Mouse (Mus musculus) spleen, adult 2 months (tissue): ENCODE data around the gene Cxcl5. TPM values are rescaled to one million over a fixed set of nuclear protein-coding genes. Genes with fewer than 3 reads are reported as not detected.

ENCODE experiments used
- DNase-seq, 2 experiments: peaks; one replicate each; pipeline versions ENCODE4 v3.0.0 to v3.0.0-alpha.2; 2012 to 2021; ENCODE audit warnings: low spot score in 2 of 2, low read depth in 1 of 2
- H3K27ac ChIP-seq: fragments of 200-500 bp; 2 replicates; pipeline ENCODE4 v1.5.1; 2012; ENCODE audit warnings: low read length, inconsistent platforms; ENCODE audit not compliant: insufficient read depth
- H3K27me3 ChIP-seq: fragments of 200-500 bp; 2 replicates; pipeline ENCODE4 v1.6.1; 2012; ENCODE audit warnings: mild to moderate bottlenecking, moderate library complexity, low read length, inconsistent platforms; ENCODE audit not compliant: control insufficient read depth, insufficient read depth
- H3K36me3 ChIP-seq: fragments of 200-500 bp; 2 replicates; pipeline ENCODE4 v1.6.1; 2012; ENCODE audit warnings: mild to moderate bottlenecking, low read length, inconsistent platforms; ENCODE audit not compliant: control insufficient read depth, insufficient read depth
- H3K4me1 ChIP-seq: fragments of 200-500 bp; 2 replicates; pipeline ENCODE4 v1.6.1; 2011; ENCODE audit warnings: inconsistent platforms; ENCODE audit not compliant: control insufficient read depth, insufficient read depth, insufficient read length
- H3K4me3 ChIP-seq: fragments of 200-500 bp; 2 replicates; pipeline ENCODE4 v1.5.1; 2011; ENCODE audit warnings: mild to moderate bottlenecking, inconsistent platforms; ENCODE audit not compliant: insufficient read depth, insufficient read length; ENCODE audit errors: extremely low read depth
- CTCF ChIP-seq: fragments of 200-500 bp; IDR thresholded peaks from 2 replicates; pipeline ENCODE4 v1.5.1; 2011; ENCODE audit warnings: mild to moderate bottlenecking, inconsistent platforms; ENCODE audit not compliant: insufficient read depth, insufficient read length, insufficient replicate concordance; ENCODE audit errors: extremely low read depth
- POLR2A ChIP-seq: fragments of 200-500 bp; IDR thresholded peaks from 2 replicates; pipeline ENCODE4 v1.6.1; 2011; ENCODE audit warnings: low read depth, low read length, inconsistent platforms
- WGBS: fragments of 180-500 bp; shearing (Covaris S2); methylation state at CpG from one replicate; pipeline ENCODE4 v1.1.7; 2018; 5-methylcytosine and 5-hydroxymethylcytosine counted together
- polyA plus RNA-seq: library from polyadenylated mRNA; depleted of rRNA; stranded (reverse); fragments of >200 nt; gene quantifications from 2 replicates; pipeline ENCODE4 v1.2.3, GENCODE M21; 2012

Gene Cxcl5
- polyA plus RNA-seq, 1 experiment = 1.1 TPM

DNA sequence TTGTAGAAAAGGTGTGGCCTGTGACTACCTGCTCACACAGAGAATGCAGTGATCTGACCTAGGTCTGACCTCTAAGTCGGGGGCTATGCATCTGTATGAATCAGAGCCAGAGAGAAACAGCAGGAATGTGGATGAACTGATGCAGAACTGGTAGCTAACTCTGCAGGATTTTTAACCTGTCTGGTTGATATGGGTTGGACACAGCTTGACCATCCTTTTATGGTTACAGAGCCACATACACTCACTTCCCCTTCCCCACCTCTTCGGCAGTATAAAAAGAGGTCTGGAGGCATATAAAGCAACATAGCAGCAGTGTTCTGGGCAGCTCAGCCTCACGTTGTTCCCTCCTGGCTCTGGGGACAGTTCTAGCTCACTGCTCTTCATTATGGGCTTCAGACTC is 9.1 kb downstream of the Cxcl5 start, which contains the start of gene Ppbp:
Gene Ppbp, plus strand, starts transcription at position 301 of the 400 bp plus-strand sequence.
- H3K4me3 ChIP-seq = no peak within 1 kb of the TSS
- TF ChIP-seq POLR2A (no peak), CTCF (no peak)
- no peaks in the 10 kb centered on the region for H3K27me3 ChIP-seq
- 41% methylated on average over 3 of the region's 3 CpGs for WGBS
- H3K36me3 ChIP-seq = no peaks in the 10 kb centered on the region
- no peak for DNase-seq
- no peaks in the 10 kb centered on the region for H3K4me1 ChIP-seq
- H3K27ac ChIP-seq = no peak within 1 kb of the TSS

GRCm38 (mm10) chr5:90771369-90771768 is 12.2 kb downstream of the Cxcl5 start:
- no peak for TF ChIP-seq POLR2A
- TF ChIP-seq CTCF = no peak
- DNase-seq = no peak
- Histone ChIP-seq H3K27ac (no peak overlapping the region), H3K27me3 (no peaks in the 10 kb centered on the region), H3K4me1 (no peaks in the 10 kb centered on the region), H3K36me3 (no peaks in the 10 kb centered on the region), H3K4me3 (no peak overlapping the region)
- 32% methylated on average over 3 of the region's 3 CpGs for WGBS

DNA sequence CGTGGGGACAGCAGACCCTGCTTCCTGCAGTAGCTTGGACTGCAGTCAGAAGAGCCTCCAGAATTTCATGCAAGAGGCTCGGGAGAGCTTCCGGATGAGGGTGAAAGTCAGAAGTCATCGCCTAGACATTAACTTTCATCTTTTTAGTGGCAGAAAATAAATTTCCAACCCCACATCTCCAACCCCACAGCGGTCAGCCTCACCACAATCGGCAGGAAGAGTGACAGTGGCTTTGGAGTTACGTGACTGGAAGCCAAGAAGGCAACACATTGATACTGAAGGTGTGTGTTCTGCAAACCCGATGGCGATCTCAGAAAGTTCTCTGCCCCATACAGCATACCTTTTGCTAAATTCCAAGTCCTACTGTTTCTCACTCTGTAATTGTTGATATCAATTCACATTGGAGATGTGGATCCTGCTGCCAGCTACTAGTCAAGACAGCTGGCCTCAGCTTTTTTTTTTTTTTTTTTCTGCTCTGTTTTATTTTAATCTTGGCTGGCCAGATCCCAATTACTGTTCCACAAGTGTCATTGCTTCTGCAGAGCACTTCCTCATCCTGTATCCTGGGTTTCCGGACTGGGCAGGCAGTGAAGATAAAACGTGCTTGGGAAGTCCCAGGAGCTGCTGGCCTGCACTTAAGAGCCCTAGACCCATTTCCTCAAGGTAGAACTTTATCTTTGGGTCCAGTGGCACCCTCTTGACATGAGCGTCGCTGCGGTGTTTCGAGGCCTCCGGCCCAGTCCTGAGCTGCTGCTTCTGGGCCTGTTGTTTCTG is 12.9 kb downstream of the Cxcl5 start, which contains the start of gene Pf4:
Gene Pf4, plus strand, starts transcription at position 556 of the 774 bp plus-strand sequence.
- TF ChIP-seq POLR2A (no peak), CTCF (no peak)
- WGBS = 16% methylated on average over 16 of the region's 16 CpGs
- Histone ChIP-seq H3K27ac (no peak within 1 kb of the TSS), H3K27me3 (no peaks in the 10 kb centered on the region), H3K36me3 (no peaks in the 10 kb centered on the region), H3K4me1 (no peaks in the 10 kb centered on the region), H3K4me3 (no peak within 1 kb of the TSS)
- DNase-seq = no peak

DNA sequence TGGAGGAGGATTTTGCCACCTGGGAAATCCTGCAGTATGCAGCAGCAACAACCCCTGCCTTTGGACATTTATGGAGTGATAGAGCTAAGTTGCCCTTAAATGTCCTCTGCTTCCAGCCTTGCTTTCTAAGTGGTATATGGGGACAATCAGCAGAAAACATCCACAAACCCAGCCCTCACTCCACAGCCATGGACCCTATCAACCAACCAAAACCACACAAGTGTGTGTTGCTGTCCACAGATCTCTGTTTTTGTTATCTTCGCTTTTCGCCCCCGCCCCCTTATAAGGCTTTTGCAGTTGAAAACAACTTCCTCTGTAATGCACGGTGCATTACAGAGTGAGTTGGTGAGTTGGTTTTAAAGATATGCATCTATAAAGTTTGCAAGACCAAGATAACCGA is 16.4 kb downstream of the Cxcl5 start:
- Histone ChIP-seq H3K4me3 (no peak overlapping the region), H3K4me1 (no peaks in the 10 kb centered on the region), H3K27me3 (no peaks in the 10 kb centered on the region), H3K27ac (no peak overlapping the region), H3K36me3 (no peaks in the 10 kb centered on the region)
- TF ChIP-seq CTCF (no peak), POLR2A (no peak)
- WGBS = 43% methylated on average over 5 of the region's 5 CpGs
- DNase-seq = no peak

- Histone ChIP-seq H3K27me3 (no peaks in the 10 kb centered on the region), H3K36me3 (no peaks in the 10 kb centered on the region), H3K4me1 (no peaks in the 10 kb centered on the region), H3K27ac (no peak overlapping the region), H3K4me3 (no peak overlapping the region)
- WGBS = 93% methylated on average over 10 of the region's 10 CpGs
- TF ChIP-seq POLR2A = no peak
- TF ChIP-seq CTCF = no peak
- DNase-seq = no peak
Measured at GRCm38 (mm10) chr5:90777621-90778020, 18.5 kb downstream of the Cxcl5 start.

DNA sequence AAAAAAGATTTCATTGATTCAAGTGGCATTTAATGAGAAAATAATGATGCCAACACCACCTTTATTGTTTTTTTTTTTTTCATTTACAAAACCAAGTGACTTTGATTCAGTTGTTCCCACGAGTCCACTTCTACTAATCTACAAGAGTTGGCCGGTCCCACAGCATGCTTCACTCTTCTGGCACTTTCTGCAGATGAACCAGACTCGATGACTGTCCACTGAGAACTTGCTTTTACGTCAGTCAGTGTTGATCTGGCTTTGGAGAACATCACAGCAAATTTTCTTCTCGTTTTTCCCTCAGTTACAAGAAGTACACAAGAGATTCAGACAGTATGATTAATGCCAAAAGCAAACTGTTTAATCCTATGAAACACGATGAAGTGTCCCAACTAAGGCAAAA is 19.7 kb downstream of the Cxcl5 start:
- Histone ChIP-seq H3K27ac (no peak overlapping the region), H3K36me3 (no peaks in the 10 kb centered on the region), H3K4me3 (no peak overlapping the region), H3K27me3 (no peaks in the 10 kb centered on the region), H3K4me1 (no peaks in the 10 kb centered on the region)
- WGBS = 81% methylated on average over 6 of the region's 6 CpGs
- TF ChIP-seq CTCF (no peak), POLR2A (no peak)
- DNase-seq = no peak

DNA sequence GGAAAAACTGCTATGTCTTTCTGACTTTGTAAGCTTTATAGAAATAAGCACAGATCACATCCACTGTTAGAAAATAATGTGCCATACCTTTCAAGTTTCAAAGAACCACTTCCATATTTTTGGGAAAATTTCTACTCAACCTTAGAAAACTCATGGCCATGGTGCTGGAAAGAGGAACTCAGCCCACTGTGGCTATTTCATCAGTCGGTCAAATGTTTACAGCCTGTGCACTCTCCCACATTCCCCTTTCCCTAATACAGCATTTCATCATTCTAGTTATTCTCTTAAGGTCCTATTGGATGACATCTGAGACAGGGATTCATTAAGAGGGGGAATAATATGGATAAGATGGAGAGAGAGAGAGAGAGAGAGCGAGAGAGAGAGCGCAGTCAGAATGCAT is 24.5 kb downstream of the Cxcl5 start:
- no peak overlapping the region for H3K4me3 ChIP-seq
- H3K4me1 ChIP-seq = no peaks in the 10 kb centered on the region
- no peaks in the 10 kb centered on the region for H3K27me3 ChIP-seq
- H3K27ac ChIP-seq = no peak overlapping the region
- WGBS = 80% methylated on average over 3 of the region's 3 CpGs
- TF ChIP-seq POLR2A = no peak
- TF ChIP-seq CTCF = no peak
- no peak for DNase-seq
- H3K36me3 ChIP-seq = no peaks in the 10 kb centered on the region
